Mouse (Mus musculus): ENCODE results near the gene Ntrk1. TPM values are rescaled to one million over a fixed set of nuclear protein-coding genes. Genes with fewer than 3 reads are reported as not detected.

Gene Ntrk1
- polyA plus RNA-seq, 1 experiment from 2014 or later = 0.40 TPM

DNA sequence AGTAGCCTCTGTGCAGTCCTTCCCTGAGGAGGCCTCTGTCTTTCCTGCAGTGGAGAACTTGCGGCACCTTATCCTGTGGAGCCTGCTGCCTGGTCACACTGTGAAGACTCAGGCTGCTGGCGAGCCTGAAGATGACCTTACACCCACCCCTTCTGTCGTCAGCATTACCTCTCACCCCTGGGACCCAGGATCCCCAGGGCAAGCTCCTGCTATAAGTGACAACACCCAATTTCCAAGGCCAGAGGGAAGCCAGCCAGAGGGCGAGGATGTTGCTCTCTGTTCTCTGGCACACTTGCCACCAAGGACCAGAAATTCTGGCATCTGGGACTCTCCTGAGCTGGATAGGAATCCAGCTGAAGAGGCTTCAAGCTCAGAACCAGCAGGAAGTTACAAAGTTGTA is 61.9 kb downstream of the Ntrk1 start:
- Histone ChIP-seq H3K4me1 (replicated peaks) (no peaks in the 10 kb centered on the region), H3K27ac (no peak overlapping the region), H3K9ac (no peak overlapping the region), H3K36me3 (peaks cover 70% of the 10 kb centered on the region; the same call in 1 of the 2 replicates), H3K9me3 (replicated peaks) (no peaks in the 10 kb centered on the region), H3K4me2 (no peak overlapping the region), H3K4me3 (no peak overlapping the region), H3K27me3 (no peaks in the 10 kb centered on the region)
- 72% methylated on average over 4 of the region's 4 CpGs for WGBS
- no peak for ATAC-seq (replicated peaks; ENCODE audit: insufficient number of reproducible peaks, insufficient read depth, low FRiP score, low read depth)

DNA sequence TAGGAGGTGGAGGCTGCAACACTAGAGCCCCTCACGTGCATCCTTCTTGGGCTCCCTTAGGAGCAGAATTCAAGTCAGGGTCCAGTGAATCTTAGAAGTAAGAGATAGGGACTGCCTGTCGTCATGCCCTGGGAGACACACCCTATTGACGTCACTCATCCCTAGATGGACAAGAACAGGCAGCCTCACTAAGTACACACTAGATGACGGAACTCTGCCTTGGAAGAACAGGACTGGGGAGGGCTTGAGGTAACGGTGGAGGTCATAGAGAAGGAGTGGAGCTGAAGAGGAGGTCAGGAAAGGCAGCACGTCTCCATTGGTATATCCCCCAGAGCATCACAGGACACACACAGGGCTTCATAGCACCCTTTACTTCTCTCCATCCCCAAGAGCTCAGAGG is 66.3 kb downstream of the Ntrk1 start:
- Histone ChIP-seq H3K4me2 (no peak overlapping the region), H3K36me3 (peaks cover 79% of the 10 kb centered on the region), H3K4me1 (replicated peaks) (no peaks in the 10 kb centered on the region), H3K27me3 (no peaks in the 10 kb centered on the region), H3K9ac (no peak overlapping the region), H3K9me3 (replicated peaks) (no peaks in the 10 kb centered on the region), H3K4me3 (no peak overlapping the region), H3K27ac (no peak overlapping the region)
- ATAC-seq (replicated peaks; ENCODE audit: insufficient number of reproducible peaks, insufficient read depth, low FRiP score, low read depth) = no peak
- 85% methylated on average over 6 of the region's 6 CpGs for WGBS

Other genes with a start within 250 kb of the Ntrk1 start
- 7.5 and 10.8 TPM in 2 replicates for gene Arhgef11, start 177.6 kb downstream of the Ntrk1 start, polyA plus RNA-seq (2015; fragmentation: Nextera tagmentation; extraction: Ambion mirVana)
- 0.29 and 0.70 TPM in 2 replicates for gene Lrrc71, start 46.5 kb downstream of the Ntrk1 start, polyA plus RNA-seq (2015; fragmentation: Nextera tagmentation; extraction: Ambion mirVana)
- 0.08 and 0.11 TPM in 2 replicates for gene Insrr, start 1.8 kb upstream of the Ntrk1 start, polyA plus RNA-seq (2015; fragmentation: Nextera tagmentation; extraction: Ambion mirVana)
- gene Pear1, start 29.1 kb upstream of the Ntrk1 start, polyA plus RNA-seq (2015; fragmentation: Nextera tagmentation; extraction: Ambion mirVana) = 17.4 and 25.4 TPM in 2 replicates
- gene Sh2d2a, start 51.6 kb upstream of the Ntrk1 start, polyA plus RNA-seq (2015; fragmentation: Nextera tagmentation; extraction: Ambion mirVana) = 0.37 and 3.8 TPM in 2 replicates
- gene Prcc, start 90.4 kb upstream of the Ntrk1 start, polyA plus RNA-seq (2015; fragmentation: Nextera tagmentation; extraction: Ambion mirVana) = 11.3 and 12.7 TPM in 2 replicates
- 134 and 161 TPM in 2 replicates for gene Hdgf, start 111.2 kb upstream of the Ntrk1 start, polyA plus RNA-seq (2015; fragmentation: Nextera tagmentation; extraction: Ambion mirVana)
- 59.2 and 60.6 TPM in 2 replicates for gene Mrpl24, start 124.3 kb upstream of the Ntrk1 start, polyA plus RNA-seq (2015; fragmentation: Nextera tagmentation; extraction: Ambion mirVana)
- gene Isg20l2, start 135.2 kb upstream of the Ntrk1 start, polyA plus RNA-seq (2015; fragmentation: Nextera tagmentation; extraction: Ambion mirVana) = 23.9 and 33.3 TPM in 2 replicates
- 12.2 and 17.4 TPM in 2 replicates for gene Rrnad1, start 135.6 kb upstream of the Ntrk1 start, polyA plus RNA-seq (2015; fragmentation: Nextera tagmentation; extraction: Ambion mirVana)
- gene Crabp2, start 153.5 kb upstream of the Ntrk1 start, polyA plus RNA-seq (2015; fragmentation: Nextera tagmentation; extraction: Ambion mirVana) = 4.1 and 20.1 TPM in 2 replicates
- 14.8 and 16.1 TPM in 2 replicates for gene Nes, start 175.9 kb upstream of the Ntrk1 start, polyA plus RNA-seq (2015; fragmentation: Nextera tagmentation; extraction: Ambion mirVana)
- gene Bcan, start 205.1 kb upstream of the Ntrk1 start, polyA plus RNA-seq (2015; fragmentation: Nextera tagmentation; extraction: Ambion mirVana) = 0.24 and 0.34 TPM in 2 replicates
- 0.15 TPM in 1 of 2 replicates, not detected in the other for gene Hapln2, start 232.4 kb upstream of the Ntrk1 start, polyA plus RNA-seq (2015; fragmentation: Nextera tagmentation; extraction: Ambion mirVana)
- gene Gpatch4, start 247.9 kb upstream of the Ntrk1 start, polyA plus RNA-seq (2015; fragmentation: Nextera tagmentation; extraction: Ambion mirVana) = 15.4 and 20.6 TPM in 2 replicates

All from heart, embryonic 15.5 days (tissue).